Mouse (Mus musculus) kidney, adult 2 months (tissue): Measurements from ENCODE around the gene Hamp2.

ENCODE experiments used
- CTCF ChIP-seq: fragments of 200-500 bp; conservative IDR thresholded peaks from 2 replicates; pipeline ENCODE4 v1.5.1; 2011; ENCODE audit warnings: low read depth, mild to moderate bottlenecking, control low read depth, low read length, moderate library complexity, mixed read lengths; ENCODE audit not compliant: insufficient read depth, insufficient read length
- POLR2A ChIP-seq: fragments of 200-500 bp; IDR thresholded peaks from one replicate; pipeline ENCODE4 v1.6.1; 2011; ENCODE audit warnings: low read depth, low read length, control low read depth

GRCm38 (mm10) chr7:30973251-30973500 is 48.7 kb upstream of the Hamp2 start, which contains the start of gene Lsr:
- TF ChIP-seq CTCF (no peak), POLR2A (no peak)
